Mouse (Mus musculus): Measurements from ENCODE around the gene Aanat. TPM values are rescaled to one million over a fixed set of nuclear protein-coding genes. Genes with fewer than 3 reads are reported as not detected.
A peak's percentile ranks its signal among the peaks of the same experiment; 100 is the strongest.

Aanat gene
- total and polyA plus RNA-seq, 2 experiments from 2014 or later, result 0.82 to 0.94 TPM

- no peaks in the 10 kb centered on the region for H3K36me3 ChIP-seq (ENCODE audit: insufficient read depth, low read length)
- H3K4me3 ChIP-seq (ENCODE audit: low read depth, low read length), result no peak overlapping the region
- DNase-seq (ENCODE audit: low spot score) (no peak), ATAC-seq (ENCODE audit: low FRiP score) (no peak)
- no peaks in the 10 kb centered on the region for H3K27me3 ChIP-seq (ENCODE audit: insufficient read depth, low read length)
- no peaks in the 10 kb centered on the region for H3K9me3 ChIP-seq (ENCODE audit: low read length)
- no peak for TF ChIP-seq CTCF (IDR thresholded peaks at IDR 0.05)
- H3K9ac ChIP-seq (replicated peaks; ENCODE audit: low read length, poor library complexity, severe bottlenecking), result no peak overlapping the region
- H3K27ac ChIP-seq (ENCODE audit: low read depth, low read length), result no peak overlapping the region
- no peak overlapping the region for H3K4me2 ChIP-seq (ENCODE audit: low read depth, low read length, poor library complexity, severe bottlenecking)
- H3K4me1 ChIP-seq (ENCODE audit: insufficient read depth, low read length), result no peaks in the 10 kb centered on the region
- 83% methylated on average over 6 of the region's 6 CpGs for WGBS
Measured at GRCm38 (mm10) chr11:116613234-116613633, 27.0 kb downstream of the Aanat start.

- Histone ChIP-seq H3K4me3 (ENCODE audit: low read depth, low read length) (no peak overlapping the region), H3K36me3 (ENCODE audit: insufficient read depth, low read length) (no peaks in the 10 kb centered on the region), H3K4me2 (ENCODE audit: low read depth, low read length, poor library complexity, severe bottlenecking) (no peak overlapping the region), H3K9me3 (ENCODE audit: low read length) (no peaks in the 10 kb centered on the region), H3K4me1 (ENCODE audit: insufficient read depth, low read length) (no peaks in the 10 kb centered on the region), H3K27ac (ENCODE audit: low read depth, low read length) (no peak overlapping the region), H3K9ac (replicated peaks; ENCODE audit: low read length, poor library complexity, severe bottlenecking) (no peak overlapping the region), H3K27me3 (ENCODE audit: insufficient read depth, low read length) (peaks cover 5% of the 10 kb centered on the region; the same call in 1 of the 2 replicates)
- 0 out of 2 replicates have a peak, but pooled peaks have one; percentile 7 for TF ChIP-seq CTCF (IDR thresholded peaks at IDR 0.05)
- 53% methylated on average over 15 of the region's 15 CpGs for WGBS
- DNase-seq (ENCODE audit: low spot score) (no peak), ATAC-seq (ENCODE audit: low FRiP score) (no peak)
Measured at GRCm38 (mm10) chr11:116615735-116616437, 29.7 kb downstream of the Aanat start.

- no peak overlapping the region for H3K4me3 ChIP-seq (ENCODE audit: low read depth, low read length)
- no peak overlapping the region for H3K27ac ChIP-seq (ENCODE audit: low read depth, low read length)
- no peak for ATAC-seq (ENCODE audit: low FRiP score)
Measured at GRCm38 (mm10) chr11:116616438-116617118, 30.3 kb downstream of the Aanat start.

GRCm38 (mm10) chr11:116617641-116618040, 31.4 kb downstream of the Aanat start:
- Histone ChIP-seq H3K36me3 (ENCODE audit: insufficient read depth, low read length) (no peaks in the 10 kb centered on the region), H3K4me3 (ENCODE audit: low read depth, low read length) (no peak overlapping the region), H3K4me1 (ENCODE audit: insufficient read depth, low read length) (no peaks in the 10 kb centered on the region), H3K27ac (ENCODE audit: low read depth, low read length) (no peak overlapping the region), H3K27me3 (ENCODE audit: insufficient read depth, low read length) (peaks cover 5% of the 10 kb centered on the region; the same call in 1 of the 2 replicates), H3K4me2 (ENCODE audit: low read depth, low read length, poor library complexity, severe bottlenecking) (no peak overlapping the region), H3K9me3 (ENCODE audit: low read length) (no peaks in the 10 kb centered on the region), H3K9ac (replicated peaks; ENCODE audit: low read length, poor library complexity, severe bottlenecking) (no peak overlapping the region)
- WGBS, result 68% methylated on average over 7 of the region's 7 CpGs
- peak; percentile 62 for DNase-seq (ENCODE audit: low spot score)
- TF ChIP-seq CTCF (IDR thresholded peaks at IDR 0.05), result no peak
- no peak for ATAC-seq (ENCODE audit: low FRiP score)

More at GRCm38 (mm10) chr11:116616438-116617118, 30.3 kb downstream of the Aanat start:
- DNase-seq (ENCODE audit: low spot score), result no peak
- H3K4me2 ChIP-seq (ENCODE audit: low read depth, low read length, poor library complexity, severe bottlenecking), result no peak overlapping the region
- WGBS, result 78% methylated on average over 10 of the region's 10 CpGs
- H3K9me3 ChIP-seq (ENCODE audit: low read length), result no peaks in the 10 kb centered on the region
- H3K36me3 ChIP-seq (ENCODE audit: insufficient read depth, low read length), result no peaks in the 10 kb centered on the region
- H3K9ac ChIP-seq (replicated peaks; ENCODE audit: low read length, poor library complexity, severe bottlenecking), result no peak overlapping the region
- H3K27me3 ChIP-seq (ENCODE audit: insufficient read depth, low read length), result peaks cover 5% of the 10 kb centered on the region; the same call in 1 of the 2 replicates
- H3K4me1 ChIP-seq (ENCODE audit: insufficient read depth, low read length), result no peaks in the 10 kb centered on the region
- TF ChIP-seq CTCF (IDR thresholded peaks at IDR 0.05), result no peak

- WGBS, result 92% methylated on average over 7 of the region's 7 CpGs
- Histone ChIP-seq H3K36me3 (ENCODE audit: insufficient read depth, low read length) (no peaks in the 10 kb centered on the region), H3K9me3 (ENCODE audit: low read length) (no peaks in the 10 kb centered on the region), H3K4me2 (ENCODE audit: low read depth, low read length, poor library complexity, severe bottlenecking) (no peak overlapping the region), H3K27ac (ENCODE audit: low read depth, low read length) (no peak overlapping the region), H3K4me3 (ENCODE audit: low read depth, low read length) (no peak overlapping the region), H3K9ac (replicated peaks; ENCODE audit: low read length, poor library complexity, severe bottlenecking) (no peak overlapping the region), H3K27me3 (ENCODE audit: insufficient read depth, low read length) (peaks cover 5% of the 10 kb centered on the region; the same call in 1 of the 2 replicates), H3K4me1 (ENCODE audit: insufficient read depth, low read length) (no peaks in the 10 kb centered on the region)
- DNase-seq (ENCODE audit: low spot score), result no peak
- TF ChIP-seq CTCF (IDR thresholded peaks at IDR 0.05), result no peak
- ATAC-seq (ENCODE audit: low FRiP score), result no peak
Measured at GRCm38 (mm10) chr11:116618666-116619065, 32.4 kb downstream of the Aanat start.

- Histone ChIP-seq H3K36me3 (ENCODE audit: insufficient read depth, low read length) (no peaks in the 10 kb centered on the region), H3K9ac (replicated peaks; ENCODE audit: low read length, poor library complexity, severe bottlenecking) (no peak overlapping the region), H3K4me1 (ENCODE audit: insufficient read depth, low read length) (no peaks in the 10 kb centered on the region), H3K27me3 (ENCODE audit: insufficient read depth, low read length) (peaks cover 8% of the 10 kb centered on the region; the same call in 1 of the 2 replicates), H3K4me2 (ENCODE audit: low read depth, low read length, poor library complexity, severe bottlenecking) (no peak overlapping the region), H3K9me3 (ENCODE audit: low read length) (no peaks in the 10 kb centered on the region), H3K27ac (ENCODE audit: low read depth, low read length) (no peak overlapping the region), H3K4me3 (ENCODE audit: low read depth, low read length) (no peak overlapping the region)
- DNase-seq (ENCODE audit: low spot score) (no peak), ATAC-seq (ENCODE audit: low FRiP score) (no peak)
- 84% methylated on average over 7 of the region's 7 CpGs for WGBS
- no peak for TF ChIP-seq CTCF (IDR thresholded peaks at IDR 0.05)
Measured at GRCm38 (mm10) chr11:116619156-116619555, 32.9 kb downstream of the Aanat start.

Measured in midbrain, postnatal 0 days (tissue).